Mouse (Mus musculus) testis, adult 2 months (tissue): ENCODE data around the gene Cend1. TPM values are rescaled to one million over a fixed set of nuclear protein-coding genes. Genes with fewer than 3 reads are reported as not detected.

Experiments used
- H3K27ac ChIP-seq: fragments of 200-500 bp; 2 replicates; pipeline ENCODE4 v1.5.1; 2012; ENCODE audit warnings: low read depth, low read length; ENCODE audit not compliant: control insufficient read depth, insufficient read depth
- H3K27me3 ChIP-seq: fragments of 200-500 bp; 2 replicates; pipeline ENCODE4 v1.6.1; 2012; ENCODE audit warnings: mild to moderate bottlenecking, low read length, moderate library complexity; ENCODE audit not compliant: control insufficient read depth, insufficient read depth
- H3K36me3 ChIP-seq: fragments of 200-500 bp; 2 replicates; pipeline ENCODE4 v1.6.1; 2012; ENCODE audit warnings: mild to moderate bottlenecking, low read length; ENCODE audit not compliant: control insufficient read depth, insufficient read depth
- H3K4me1 ChIP-seq: fragments of 200-500 bp; 2 replicates; pipeline ENCODE4 v1.6.1; 2012; ENCODE audit warnings: low read length; ENCODE audit not compliant: control insufficient read depth, insufficient read depth
- H3K4me3 ChIP-seq: fragments of 200-500 bp; 2 replicates; pipeline ENCODE4 v1.5.1; 2012; ENCODE audit warnings: low read depth, mild to moderate bottlenecking, low read length, moderate library complexity, mixed read lengths; ENCODE audit not compliant: control insufficient read depth
- CTCF ChIP-seq: fragments of 200-500 bp; IDR thresholded peaks from 2 replicates; pipeline ENCODE4 v1.5.1; 2012; ENCODE audit warnings: low read depth, mild to moderate bottlenecking, inconsistent platforms, low read length, moderate library complexity; ENCODE audit not compliant: control insufficient read depth, insufficient read depth, insufficient replicate concordance
- POLR2A ChIP-seq: fragments of 200-500 bp; IDR thresholded peaks from 2 replicates; pipeline ENCODE4 v1.6.1; 2012; ENCODE audit warnings: low read depth, mild to moderate bottlenecking, inconsistent platforms, low read length, moderate library complexity; ENCODE audit not compliant: control insufficient read depth
- polyA plus RNA-seq: library from polyadenylated mRNA; depleted of rRNA; stranded (reverse); fragments of >200 nt; gene quantifications from 2 replicates; pipeline ENCODE4 v1.2.3, GENCODE M21; 2012

Cend1 gene
- polyA plus RNA-seq, 1 experiment, result 0.48 TPM

- Histone ChIP-seq H3K27me3 (no peaks in the 10 kb centered on the region), H3K4me3 (peak overlapping the region; percentile 47), H3K27ac (no peak overlapping the region), H3K36me3 (no peaks in the 10 kb centered on the region), H3K4me1 (peaks cover 3% of the 10 kb centered on the region; the same call in 1 of the 2 replicates)
- TF ChIP-seq CTCF (no peak), POLR2A (0 out of 2 replicates have a peak, but pooled peaks have one; percentile 26)
These were observed 6.0 kb upstream of the Cend1 start for GRCm38 (mm10) chr7:141435129-141435855.

GRCm38 (mm10) chr7:141434464-141434863 lies 5.2 kb upstream of the Cend1 start:
- Histone ChIP-seq H3K36me3 (no peaks in the 10 kb centered on the region), H3K4me3 (0 out of 2 replicates have a peak overlapping the region, but pooled peaks have one; percentile 47), H3K27ac (no peak overlapping the region), H3K4me1 (peaks cover 3% of the 10 kb centered on the region; the same call in 1 of the 2 replicates), H3K27me3 (no peaks in the 10 kb centered on the region)
- TF ChIP-seq CTCF, result no peak

GRCm38 (mm10) chr7:141433517-141434400 lies 4.5 kb upstream of the Cend1 start:
- peaks cover 8% of the 10 kb centered on the region for H3K4me1 ChIP-seq
- H3K27me3 ChIP-seq, result no peaks in the 10 kb centered on the region
- H3K4me3 ChIP-seq, result no peak overlapping the region
- no peaks in the 10 kb centered on the region for H3K36me3 ChIP-seq
- TF ChIP-seq CTCF (no peak), POLR2A (0 out of 2 replicates have a peak, but pooled peaks have one; percentile 15)
- H3K27ac ChIP-seq, result no peak overlapping the region

- H3K4me3 ChIP-seq, result no peak overlapping the region
- TF ChIP-seq CTCF (no peak), POLR2A (no peak)
- no peaks in the 10 kb centered on the region for H3K36me3 ChIP-seq
- H3K27me3 ChIP-seq, result no peaks in the 10 kb centered on the region
- H3K27ac ChIP-seq, result no peak overlapping the region
- H3K4me1 ChIP-seq, result peaks cover 8% of the 10 kb centered on the region
These were observed 3.6 kb upstream of the Cend1 start for GRCm38 (mm10) chr7:141432741-141433516.

- Histone ChIP-seq H3K27me3 (no peaks in the 10 kb centered on the region), H3K27ac (no peak overlapping the region), H3K4me3 (no peak overlapping the region), H3K36me3 (no peaks in the 10 kb centered on the region), H3K4me1 (peaks cover 6% of the 10 kb centered on the region)
- TF ChIP-seq CTCF (no peak), POLR2A (no peak)
These were observed 2.9 kb upstream of the Cend1 start for GRCm38 (mm10) chr7:141432186-141432611.

- Histone ChIP-seq H3K27ac (no peak overlapping the region), H3K4me3 (no peak overlapping the region), H3K4me1 (peaks cover 6% of the 10 kb centered on the region)
These were observed 2.3 kb upstream of the Cend1 start for GRCm38 (mm10) chr7:141431434-141432185.

More at GRCm38 (mm10) chr7:141431434-141432185, 2.3 kb upstream of the Cend1 start:
- Histone ChIP-seq H3K36me3 (no peaks in the 10 kb centered on the region), H3K27me3 (no peaks in the 10 kb centered on the region)
- TF ChIP-seq CTCF (no peak), POLR2A (no peak)
